Mouse (Mus musculus): ENCODE results near the gene Mapk10. TPM values are rescaled to one million over a fixed set of nuclear protein-coding genes. Genes with fewer than 3 reads are reported as not detected.

The Mapk10 gene
- total RNA-seq, 2 experiments from 2014 or later, result 466 to 482 TPM

- peak; percentile 80 to 96 for DNase-seq (ENCODE audit: low spot score in 2 of 2)
- intact Hi-C loops (cut with DNase I), result loop anchor here (2.0 to 5.0 kb wide), 2 partner anchors 36 to 152 kb away; partner anchors contain the start of gene Mapk10
Measured at GRCm38 (mm10) chr5:103174607-103175006, 36.5 kb downstream of the Mapk10 start.

- intact Hi-C loops (cut with DNase I), result loop anchor here (5.0 kb wide), 1 partner anchor 149 kb away; no protein-coding TSS in a partner anchor
- no peak for DNase-seq (ENCODE audit: low spot score in 2 of 2)
Measured at GRCm38 (mm10) chr5:103171207-103171606, 39.9 kb downstream of the Mapk10 start.

- DNase-seq (ENCODE audit: low spot score in 2 of 2), result peak; percentile 35 to 91
- intact Hi-C loops (cut with DNase I), result loop anchor here (1.0 to 5.0 kb wide), 2 partner anchors 27 to 60 kb away; no protein-coding TSS in a partner anchor
Measured at GRCm38 (mm10) chr5:103167371-103167770, 43.8 kb downstream of the Mapk10 start.

GRCm38 (mm10) chr5:103166755-103167154 is 44.4 kb downstream of the Mapk10 start:
- no peak for DNase-seq (ENCODE audit: low spot score in 2 of 2)
- intact Hi-C loops (cut with DNase I), result loop anchor here (1.0 to 5.0 kb wide), 2 partner anchors 28 to 59 kb away; no protein-coding TSS in a partner anchor

GRCm38 (mm10) chr5:103164022-103164421 is 47.1 kb downstream of the Mapk10 start:
- intact Hi-C loops (cut with DNase I), result no loop called here
- DNase-seq (ENCODE audit: low spot score in 2 of 2), result no peak

- intact Hi-C loops (cut with DNase I), result loop anchor here (2.0 kb wide), 1 partner anchor 49 kb away; the partner anchor contains the start of gene Mapk10
- DNase-seq (ENCODE audit: low spot score in 2 of 2), result no peak
Measured at GRCm38 (mm10) chr5:103161574-103161973, 49.6 kb downstream of the Mapk10 start.

- peak; percentile 58 to 75 for DNase-seq (ENCODE audit: low spot score in 2 of 2)
- intact Hi-C loops (cut with DNase I), result loop anchor here (2.0 kb wide), 1 partner anchor 50 kb away; the partner anchor contains the start of gene Mapk10
Measured at GRCm38 (mm10) chr5:103161196-103161540, 50.0 kb downstream of the Mapk10 start.

GRCm38 (mm10) chr5:103160314-103161195 is 50.6 kb downstream of the Mapk10 start:
- no peak for DNase-seq (ENCODE audit: low spot score in 2 of 2)
- intact Hi-C loops (cut with DNase I), result loop anchor here (2.0 kb wide), 1 partner anchor 50 kb away; the partner anchor contains the start of gene Mapk10

GRCm38 (mm10) chr5:103140935-103141334 is 70.2 kb downstream of the Mapk10 start:
- intact Hi-C loops (cut with DNase I), result no loop called here
- DNase-seq (ENCODE audit: low spot score in 2 of 2), result no peak

GRCm38 (mm10) chr5:103134839-103135238 is 76.3 kb downstream of the Mapk10 start:
- DNase-seq (ENCODE audit: low spot score in 2 of 2), result peak in 1 of 2 experiments; percentile 53
- intact Hi-C loops (cut with DNase I), result no loop called here

GRCm38 (mm10) chr5:103133626-103134025 is 77.5 kb downstream of the Mapk10 start:
- intact Hi-C loops (cut with DNase I), result no loop called here
- DNase-seq (ENCODE audit: low spot score in 2 of 2), result no peak

- intact Hi-C loops (cut with DNase I), result no loop called here
- peak in 1 of 2 experiments; percentile 52 for DNase-seq (ENCODE audit: low spot score in 2 of 2)
Measured at GRCm38 (mm10) chr5:103132814-103133213, 78.3 kb downstream of the Mapk10 start.

- no peak for DNase-seq (ENCODE audit: low spot score in 2 of 2)
- intact Hi-C loops (cut with DNase I), result no loop called here
Measured at GRCm38 (mm10) chr5:103119618-103120017, 91.5 kb downstream of the Mapk10 start.

GRCm38 (mm10) chr5:103115571-103115970 is 95.6 kb downstream of the Mapk10 start:
- intact Hi-C loops (cut with DNase I), result no loop called here

GRCm38 (mm10) chr5:103112471-103112870 is 98.7 kb downstream of the Mapk10 start:
- intact Hi-C loops (cut with DNase I), result no loop called here
- no peak for DNase-seq (ENCODE audit: low spot score in 2 of 2)

More at GRCm38 (mm10) chr5:103115571-103115970, 95.6 kb downstream of the Mapk10 start:
- no peak for DNase-seq (ENCODE audit: low spot score in 2 of 2)

- DNase-seq (ENCODE audit: low spot score in 2 of 2), result no peak
- intact Hi-C loops (cut with DNase I), result loop anchor here (5.0 kb wide), 1 partner anchor 58 kb away; no protein-coding TSS in a partner anchor
Measured at GRCm38 (mm10) chr5:103109409-103109808, 101.7 kb downstream of the Mapk10 start.

- intact Hi-C loops (cut with DNase I), result loop anchor here (5.0 kb wide), 1 partner anchor 62 kb away; no protein-coding TSS in a partner anchor
- peak; percentile 51 to 77 for DNase-seq (ENCODE audit: low spot score in 2 of 2)
Measured at GRCm38 (mm10) chr5:103105441-103106414, 105.4 kb downstream of the Mapk10 start.

GRCm38 (mm10) chr5:103104082-103104481 is 107.1 kb downstream of the Mapk10 start:
- intact Hi-C loops (cut with DNase I), result no loop called here
- peak in 1 of 2 experiments; percentile 36 for DNase-seq (ENCODE audit: low spot score in 2 of 2)

GRCm38 (mm10) chr5:103102876-103103393 is 108.2 kb downstream of the Mapk10 start:
- intact Hi-C loops (cut with DNase I), result no loop called here

More at GRCm38 (mm10) chr5:103102876-103103393, 108.2 kb downstream of the Mapk10 start:
- no peak for DNase-seq (ENCODE audit: low spot score in 2 of 2)
